Mouse (Mus musculus): Measurements from ENCODE around the gene Tada2a. TPM values are rescaled to one million over a fixed set of nuclear protein-coding genes. Genes with fewer than 3 reads are reported as not detected.

The Tada2a gene
- total RNA-seq, 2 experiments from 2014 or later = 6.6 to 8.3 TPM

GRCm38 (mm10) chr11:84063631-84064209 lies 65.7 kb downstream of the Tada2a start:
- DNase-seq = no peak

GRCm38 (mm10) chr11:84062805-84063204 lies 66.6 kb downstream of the Tada2a start:
- peak; percentile 30 to 50 for DNase-seq

GRCm38 (mm10) chr11:84061881-84062280 lies 67.5 kb downstream of the Tada2a start:
- DNase-seq = no peak

GRCm38 (mm10) chr11:84060635-84061034 lies 68.8 kb downstream of the Tada2a start:
- no peak for DNase-seq

- no peak for DNase-seq
Measured at GRCm38 (mm10) chr11:84059784-84060183, 69.6 kb downstream of the Tada2a start.

- no peak for DNase-seq
Measured at GRCm38 (mm10) chr11:84057418-84057817, 72.0 kb downstream of the Tada2a start.

- peak; percentile 22 to 31 for DNase-seq
Measured at GRCm38 (mm10) chr11:84053524-84054163, 75.8 kb downstream of the Tada2a start.

GRCm38 (mm10) chr11:84053055-84053454 lies 76.3 kb downstream of the Tada2a start:
- DNase-seq = no peak

GRCm38 (mm10) chr11:84048411-84048810 lies 81.0 kb downstream of the Tada2a start:
- no peak for DNase-seq

GRCm38 (mm10) chr11:84047270-84047669 lies 82.1 kb downstream of the Tada2a start:
- no peak for DNase-seq

- DNase-seq = no peak
Measured at GRCm38 (mm10) chr11:84044988-84045387, 84.4 kb downstream of the Tada2a start.

GRCm38 (mm10) chr11:84042808-84043762 lies 86.3 kb downstream of the Tada2a start:
- DNase-seq = no peak

GRCm38 (mm10) chr11:84040621-84041020 lies 88.8 kb downstream of the Tada2a start:
- DNase-seq = no peak

GRCm38 (mm10) chr11:84033671-84034070 lies 95.7 kb downstream of the Tada2a start:
- no peak for DNase-seq

- no peak for DNase-seq
Measured at GRCm38 (mm10) chr11:84032559-84032958, 96.8 kb downstream of the Tada2a start.

GRCm38 (mm10) chr11:84031971-84032370 lies 97.4 kb downstream of the Tada2a start:
- DNase-seq = peak; percentile 34 to 61

Other genes with a start within 250 kb of the Tada2a start
- 10 to 100 TPM; 10.2 to 10.3 TPM for gene Ddx52, start 187.5 kb downstream of the Tada2a start, total RNA-seq (2021)
- gene Synrg, start 165.2 kb downstream of the Tada2a start, total RNA-seq (2021) = 10 to 100 TPM; 26.7 to 31.0 TPM
- under 1 TPM in 1 of 2 experiments, not detected in 1; 0.44 TPM for gene Dusp14, start 60.3 kb downstream of the Tada2a start, total RNA-seq (2021)
- 10 to 100 TPM; 22.9 to 70.7 TPM for gene Acaca, start 72 bp upstream of the Tada2a start, total RNA-seq (2021)
- not detected for gene Gm11437, start 37.9 kb upstream of the Tada2a start, total RNA-seq (2021)

Measured in heart, adult 18-20 months (tissue).